Mouse (Mus musculus): ENCODE measurements around the gene Uba2. TPM values are rescaled to one million over a fixed set of nuclear protein-coding genes. Genes with fewer than 3 reads are reported as not detected.
A peak's percentile ranks its signal among the peaks of the same experiment; 100 is the strongest.
"Not testable (repeated sequence)": the region's sequence is repeated elsewhere in the genome, so short reads cannot be mapped to it uniquely, and the experiment has no call there.

The Uba2 gene
- polyA plus RNA-seq (2014; fragmentation: Nextera tagmentation; extraction: Ambion mirVana): 125 and 128 TPM in 2 replicates

GRCm38 (mm10) chr7:34169454-34169853, at the start of gene Uba2:
Gene Uba2 (minus strand): TSS chr7:34169599.
- no peak for ATAC-seq (replicated peaks; ENCODE audit: insufficient number of reproducible peaks, low FRiP score, low TSS enrichment)
- peak within 1 kb of the TSS; percentile 89 for H3K27ac ChIP-seq (ENCODE audit: low read depth, low read length)
- H3K27me3 ChIP-seq (ENCODE audit: control insufficient read depth, insufficient read depth, low read length): no peaks in the 10 kb centered on the region
- H3K9me3 ChIP-seq (replicated peaks; ENCODE audit: control insufficient read depth, low read length): no peaks in the 10 kb centered on the region
- H3K4me2 ChIP-seq: peak within 1 kb of the TSS; percentile 93
- no peaks in the 10 kb centered on the region for H3K4me1 ChIP-seq (ENCODE audit: control insufficient read depth, insufficient read depth, low read length)
- H3K4me3 ChIP-seq (ENCODE audit: low read depth, low read length): peak within 1 kb of the TSS; percentile 98
- 66% methylated on average over 3 of the region's 3 CpGs for WGBS (ENCODE audit: insufficient replicate concordance)
- peak within 1 kb of the TSS; percentile 98 for H3K9ac ChIP-seq (ENCODE audit: low read depth, low read length)
- H3K36me3 ChIP-seq (ENCODE audit: control insufficient read depth, insufficient read depth, low read length): peaks cover 7% of the 10 kb centered on the region; the same call in 1 of the 2 replicates

DNA sequence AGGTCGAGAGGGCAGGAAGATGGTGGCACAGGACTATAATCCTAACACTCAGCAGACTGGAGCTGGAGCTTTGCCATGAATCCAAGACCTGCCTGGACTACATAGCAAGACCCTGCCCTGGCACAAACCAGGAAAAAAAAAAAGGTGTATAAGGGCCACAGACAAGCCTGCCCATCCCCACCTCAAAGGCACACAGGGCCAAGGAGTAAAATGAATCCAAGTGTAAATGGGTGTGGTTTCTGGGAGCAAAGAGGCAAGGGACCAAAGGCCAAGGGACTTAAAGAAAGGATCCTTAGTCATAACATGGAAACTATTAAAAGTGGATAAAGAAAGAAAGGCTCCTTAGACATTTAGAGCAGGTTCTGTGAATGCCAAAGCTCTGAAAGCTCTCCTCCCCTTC, 49.1 kb upstream of the Uba2 start:
- 71% methylated on average over 1 of the region's 1 CpGs for WGBS (ENCODE audit: insufficient replicate concordance)
- peaks cover 78% of the 10 kb centered on the region for H3K36me3 ChIP-seq (ENCODE audit: control insufficient read depth, insufficient read depth, low read length)
- no peak overlapping the region for H3K27ac ChIP-seq (ENCODE audit: low read depth, low read length)
- no peaks in the 10 kb centered on the region for H3K9me3 ChIP-seq (replicated peaks; ENCODE audit: control insufficient read depth, low read length)
- no peak overlapping the region for H3K9ac ChIP-seq (ENCODE audit: low read depth, low read length)
- H3K27me3 ChIP-seq (ENCODE audit: control insufficient read depth, insufficient read depth, low read length): no peaks in the 10 kb centered on the region
- ATAC-seq (replicated peaks; ENCODE audit: insufficient number of reproducible peaks, low FRiP score, low TSS enrichment): no peak
- H3K4me2 ChIP-seq: no peak overlapping the region
- no peak overlapping the region for H3K4me3 ChIP-seq (ENCODE audit: low read depth, low read length)
- H3K4me1 ChIP-seq (ENCODE audit: control insufficient read depth, insufficient read depth, low read length): no peaks in the 10 kb centered on the region

- ATAC-seq (replicated peaks; ENCODE audit: insufficient number of reproducible peaks, low FRiP score, low TSS enrichment): no peak
- Histone ChIP-seq H3K36me3 (ENCODE audit: control insufficient read depth, insufficient read depth, low read length) (peaks cover 69% of the 10 kb centered on the region), H3K4me3 (ENCODE audit: low read depth, low read length) (no peak overlapping the region), H3K9ac (ENCODE audit: low read depth, low read length) (no peak overlapping the region), H3K4me2 (no peak overlapping the region), H3K4me1 (ENCODE audit: control insufficient read depth, insufficient read depth, low read length) (no peaks in the 10 kb centered on the region), H3K27ac (ENCODE audit: low read depth, low read length) (no peak overlapping the region), H3K9me3 (replicated peaks; ENCODE audit: control insufficient read depth, low read length) (no peaks in the 10 kb centered on the region), H3K27me3 (ENCODE audit: control insufficient read depth, insufficient read depth, low read length) (no peaks in the 10 kb centered on the region)
- WGBS (ENCODE audit: insufficient replicate concordance): 87% methylated on average over 10 of the region's 10 CpGs
Observed at GRCm38 (mm10) chr7:34216474-34216873, 47.1 kb upstream of the Uba2 start.

DNA sequence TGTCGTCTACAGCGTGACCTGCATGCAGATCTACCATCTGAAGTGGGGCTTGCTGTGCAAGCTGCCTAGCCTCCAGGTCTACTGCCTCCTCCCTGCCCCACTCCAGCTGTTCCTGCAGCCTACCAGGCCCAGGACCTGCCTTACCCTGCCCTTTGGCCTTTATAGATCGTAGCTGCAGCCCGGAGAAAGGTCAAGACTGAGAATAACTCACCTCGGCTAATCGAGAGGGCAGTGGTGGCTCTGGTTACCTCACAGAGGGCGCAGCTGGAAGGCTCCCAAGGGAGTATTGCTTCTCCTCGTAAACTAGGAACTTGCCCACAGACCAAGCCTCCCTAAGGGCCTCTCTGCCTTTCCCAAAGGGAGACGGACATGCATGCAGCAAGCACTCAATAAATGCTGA, 46.1 kb upstream of the Uba2 start:
- no peaks in the 10 kb centered on the region for H3K9me3 ChIP-seq (replicated peaks; ENCODE audit: control insufficient read depth, low read length)
- no peaks in the 10 kb centered on the region for H3K27me3 ChIP-seq (ENCODE audit: control insufficient read depth, insufficient read depth, low read length)
- H3K36me3 ChIP-seq (ENCODE audit: control insufficient read depth, insufficient read depth, low read length): peaks cover 73% of the 10 kb centered on the region
- no peak overlapping the region for H3K4me3 ChIP-seq (ENCODE audit: low read depth, low read length)
- no peak overlapping the region for H3K27ac ChIP-seq (ENCODE audit: low read depth, low read length)
- H3K9ac ChIP-seq (ENCODE audit: low read depth, low read length): no peak overlapping the region
- H3K4me2 ChIP-seq: no peak overlapping the region
- 87% methylated on average over 9 of the region's 9 CpGs for WGBS (ENCODE audit: insufficient replicate concordance)
- H3K4me1 ChIP-seq (ENCODE audit: control insufficient read depth, insufficient read depth, low read length): no peaks in the 10 kb centered on the region
- no peak for ATAC-seq (replicated peaks; ENCODE audit: insufficient number of reproducible peaks, low FRiP score, low TSS enrichment)

- ATAC-seq (replicated peaks; ENCODE audit: insufficient number of reproducible peaks, low FRiP score, low TSS enrichment): no peak
- no peak overlapping the region for H3K27ac ChIP-seq (ENCODE audit: low read depth, low read length)
- H3K27me3 ChIP-seq (ENCODE audit: control insufficient read depth, insufficient read depth, low read length): no peaks in the 10 kb centered on the region
- WGBS (ENCODE audit: insufficient replicate concordance): 90% methylated on average over 8 of the region's 8 CpGs
- H3K4me1 ChIP-seq (ENCODE audit: control insufficient read depth, insufficient read depth, low read length): no peaks in the 10 kb centered on the region
- H3K9ac ChIP-seq (ENCODE audit: low read depth, low read length): no peak overlapping the region
- no peaks in the 10 kb centered on the region for H3K9me3 ChIP-seq (replicated peaks; ENCODE audit: control insufficient read depth, low read length)
- H3K36me3 ChIP-seq (ENCODE audit: control insufficient read depth, insufficient read depth, low read length): peaks cover 72% of the 10 kb centered on the region
- no peak overlapping the region for H3K4me2 ChIP-seq
- H3K4me3 ChIP-seq (ENCODE audit: low read depth, low read length): no peak overlapping the region
Observed at GRCm38 (mm10) chr7:34214644-34215043, 45.2 kb upstream of the Uba2 start.

GRCm38 (mm10) chr7:34213281-34213680, 43.9 kb upstream of the Uba2 start:
- whole genome bisulfite sequencing (ENCODE audit: insufficient replicate concordance): 90% methylated on average over 7 of the region's 7 CpGs
- no peak overlapping the region for H3K9ac ChIP-seq (ENCODE audit: low read depth, low read length)
- no peak for ATAC-seq (replicated peaks; ENCODE audit: insufficient number of reproducible peaks, low FRiP score, low TSS enrichment)

DNA sequence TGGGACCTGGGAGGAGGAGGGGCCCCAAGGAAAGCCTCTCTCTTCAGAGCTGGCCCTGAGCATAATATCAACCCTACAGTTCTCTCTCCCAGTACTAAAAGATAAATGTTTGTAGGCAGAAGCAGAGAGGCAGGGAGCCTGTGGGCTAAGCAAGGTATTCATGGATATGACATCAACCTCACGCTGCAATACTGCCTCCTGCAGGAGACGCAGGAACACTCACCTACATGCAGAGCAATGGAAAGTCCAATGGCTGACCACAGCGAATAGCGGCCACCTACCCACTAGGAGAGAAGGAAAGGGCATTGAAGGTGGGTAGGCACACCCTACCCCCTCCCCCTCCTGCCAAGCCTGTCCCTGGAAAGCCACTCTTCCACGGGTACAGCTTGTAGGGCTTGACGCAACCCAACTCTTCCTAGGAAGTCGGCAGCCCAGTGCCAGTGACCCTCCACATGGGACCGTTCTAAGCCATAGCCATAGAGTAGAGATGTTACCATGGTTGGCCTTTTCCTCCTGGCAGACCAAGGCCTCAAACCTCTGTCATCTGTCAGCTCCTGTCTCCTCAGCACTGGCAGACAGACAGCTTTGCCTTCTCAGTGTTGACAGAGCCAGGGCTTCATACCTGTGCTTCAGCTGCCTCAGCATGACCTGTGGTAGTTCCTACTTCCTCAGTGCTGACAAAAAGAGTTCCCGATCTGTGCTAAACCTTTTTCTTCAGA, 38.8 kb upstream of the Uba2 start:
- no peaks in the 10 kb centered on the region for H3K9me3 ChIP-seq (replicated peaks; ENCODE audit: control insufficient read depth, low read length)
- 92% methylated on average over 9 of the region's 9 CpGs for WGBS (ENCODE audit: insufficient replicate concordance)
- no peak overlapping the region for H3K27ac ChIP-seq (ENCODE audit: low read depth, low read length)
- H3K36me3 ChIP-seq (ENCODE audit: control insufficient read depth, insufficient read depth, low read length): peaks cover 86% of the 10 kb centered on the region
- no peak for ATAC-seq (replicated peaks; ENCODE audit: insufficient number of reproducible peaks, low FRiP score, low TSS enrichment)
- H3K9ac ChIP-seq (ENCODE audit: low read depth, low read length): no peak overlapping the region
- no peaks in the 10 kb centered on the region for H3K27me3 ChIP-seq (ENCODE audit: control insufficient read depth, insufficient read depth, low read length)
- no peak overlapping the region for H3K4me3 ChIP-seq (ENCODE audit: low read depth, low read length)
- no peak overlapping the region for H3K4me2 ChIP-seq
- H3K4me1 ChIP-seq (ENCODE audit: control insufficient read depth, insufficient read depth, low read length): no peaks in the 10 kb centered on the region

More at GRCm38 (mm10) chr7:34213281-34213680, 43.9 kb upstream of the Uba2 start:
- Histone ChIP-seq H3K4me2 (no peak overlapping the region), H3K9me3 (replicated peaks; ENCODE audit: control insufficient read depth, low read length) (no peaks in the 10 kb centered on the region), H3K27ac (ENCODE audit: low read depth, low read length) (no peak overlapping the region), H3K4me3 (ENCODE audit: low read depth, low read length) (no peak overlapping the region), H3K4me1 (ENCODE audit: control insufficient read depth, insufficient read depth, low read length) (no peaks in the 10 kb centered on the region), H3K27me3 (ENCODE audit: control insufficient read depth, insufficient read depth, low read length) (no peaks in the 10 kb centered on the region), H3K36me3 (ENCODE audit: control insufficient read depth, insufficient read depth, low read length) (peaks cover 77% of the 10 kb centered on the region)

DNA sequence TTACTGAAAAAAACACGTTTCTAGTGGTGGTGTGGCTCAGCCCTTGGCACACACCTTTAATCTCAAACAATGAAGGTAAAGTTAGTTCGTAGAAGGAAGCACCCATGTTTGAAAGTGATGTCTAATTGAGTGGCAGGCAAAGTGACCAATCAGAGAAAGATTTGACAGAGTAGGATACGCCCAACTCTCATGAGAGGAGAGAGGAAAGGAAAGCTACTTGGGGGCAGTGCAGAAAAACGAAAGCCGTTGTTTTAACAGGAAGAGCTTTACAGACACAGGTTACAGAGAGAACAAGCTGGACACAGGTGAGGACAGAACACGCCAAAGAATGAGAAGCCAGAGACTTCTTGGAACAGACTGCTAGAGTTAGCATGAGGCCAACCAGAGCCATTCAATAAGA, 36.9 kb upstream of the Uba2 start:
- Histone ChIP-seq H3K4me3 (ENCODE audit: low read depth, low read length) (no peak overlapping the region), H3K9me3 (replicated peaks; ENCODE audit: control insufficient read depth, low read length) (no peaks in the 10 kb centered on the region), H3K4me1 (ENCODE audit: control insufficient read depth, insufficient read depth, low read length) (no peaks in the 10 kb centered on the region), H3K36me3 (ENCODE audit: control insufficient read depth, insufficient read depth, low read length) (peaks cover 90% of the 10 kb centered on the region), H3K27me3 (ENCODE audit: control insufficient read depth, insufficient read depth, low read length) (no peaks in the 10 kb centered on the region), H3K27ac (ENCODE audit: low read depth, low read length) (no peak overlapping the region), H3K9ac (ENCODE audit: low read depth, low read length) (no peak overlapping the region), H3K4me2 (no peak overlapping the region)
- WGBS (ENCODE audit: insufficient replicate concordance): 89% methylated on average over 6 of the region's 6 CpGs
- no peak for ATAC-seq (replicated peaks; ENCODE audit: insufficient number of reproducible peaks, low FRiP score, low TSS enrichment)

DNA sequence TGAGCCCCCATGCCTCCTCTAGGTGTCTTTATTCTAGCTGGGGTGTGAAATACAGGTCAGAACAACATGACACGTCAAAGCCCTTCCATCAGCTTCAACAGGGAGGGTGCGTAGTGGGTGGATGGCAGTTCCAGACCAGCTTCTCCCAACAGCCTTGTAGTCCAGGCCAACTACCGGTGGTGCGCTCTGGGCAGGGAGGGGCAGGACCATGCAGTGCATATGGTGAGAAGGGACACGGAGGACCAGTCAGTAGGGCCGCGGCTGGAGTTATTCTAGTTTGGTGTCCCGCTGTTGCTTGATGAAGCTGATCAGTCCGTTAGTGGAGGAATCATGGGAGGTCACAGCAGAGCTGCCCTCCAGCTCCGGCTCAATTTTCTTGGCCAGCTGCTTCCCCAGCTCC, 32.7 kb upstream of the Uba2 start:
- H3K27me3 ChIP-seq (ENCODE audit: control insufficient read depth, insufficient read depth, low read length); H3K4me2 ChIP-seq; H3K4me3 ChIP-seq (ENCODE audit: low read depth, low read length); H3K27ac ChIP-seq (ENCODE audit: low read depth, low read length); H3K9ac ChIP-seq (ENCODE audit: low read depth, low read length); H3K9me3 ChIP-seq (replicated peaks; ENCODE audit: control insufficient read depth, low read length); ATAC-seq (replicated peaks; ENCODE audit: insufficient number of reproducible peaks, low FRiP score, low TSS enrichment); H3K4me1 ChIP-seq (ENCODE audit: control insufficient read depth, insufficient read depth, low read length): not testable (repeated sequence)
- H3K36me3 ChIP-seq (ENCODE audit: control insufficient read depth, insufficient read depth, low read length): peaks cover 63% of the 10 kb centered on the region
- WGBS (ENCODE audit: insufficient replicate concordance): 93% methylated on average over 10 of the region's 10 CpGs

Data from heart, embryonic 11.5 days (tissue).